Mouse (Mus musculus) monocyte, adult 5-6 weeks (primary cell): ENCODE measurements around the gene Chd9. TPM values are rescaled to one million over a fixed set of nuclear protein-coding genes. Genes with fewer than 3 reads are reported as not detected.

Experiments
- ATAC-seq: fragments of 153-309, 156-312 bp; replicated peaks from 2 replicates; pipeline ENCODE4 v1.8.0; 2017; ENCODE audit warnings: mild to moderate bottlenecking; ENCODE audit not compliant: low TSS enrichment, insufficient number of reproducible peaks, severe bottlenecking, poor library complexity, low FRiP score
- total RNA-seq: library from RNA; stranded (forward); fragments of 200-1000, 200-491, 200-594 nt; gene quantifications from 3 replicates; pipeline ENCODE4 v1.2.3, GENCODE M21; 2017

The Chd9 gene
- total RNA-seq, 1 experiment from 2014 or later = 73.0 TPM

DNA sequence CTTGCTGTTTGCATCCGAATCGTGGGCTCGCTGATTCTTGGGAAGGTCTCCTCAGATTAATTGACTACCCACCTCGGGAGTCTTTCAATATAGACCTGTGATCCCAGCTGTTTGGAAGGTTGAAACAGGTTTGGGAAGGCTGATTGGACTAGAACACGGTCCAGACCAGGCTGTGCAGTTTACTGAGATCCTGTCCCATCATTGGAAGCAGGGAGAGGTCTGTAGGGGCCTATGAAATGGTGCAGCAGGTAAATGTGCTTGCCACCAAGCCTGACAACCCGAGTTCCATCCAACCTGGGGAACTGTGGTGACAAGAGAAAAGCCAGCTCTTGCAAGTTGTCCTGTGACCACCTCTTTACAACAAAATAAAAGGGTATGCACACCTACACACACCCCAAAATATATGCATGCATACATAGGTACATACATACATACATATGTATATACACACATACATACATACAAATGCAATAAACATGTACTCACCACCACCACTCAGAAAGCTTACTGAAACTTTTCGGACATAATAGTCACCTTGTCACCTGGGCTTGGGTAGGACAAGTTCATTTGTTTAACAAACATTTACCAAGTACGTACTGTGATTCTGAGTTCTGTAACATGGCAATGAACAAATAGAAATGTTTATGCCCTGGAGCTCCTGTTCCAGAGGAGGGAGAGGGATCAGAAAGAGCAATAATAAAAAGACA is 63.9 kb downstream of the Chd9 start:
- ATAC-seq = no peak

- no peak for ATAC-seq
Measured at GRCm38 (mm10) chr8:90892579-90892919, 64.4 kb downstream of the Chd9 start.

DNA sequence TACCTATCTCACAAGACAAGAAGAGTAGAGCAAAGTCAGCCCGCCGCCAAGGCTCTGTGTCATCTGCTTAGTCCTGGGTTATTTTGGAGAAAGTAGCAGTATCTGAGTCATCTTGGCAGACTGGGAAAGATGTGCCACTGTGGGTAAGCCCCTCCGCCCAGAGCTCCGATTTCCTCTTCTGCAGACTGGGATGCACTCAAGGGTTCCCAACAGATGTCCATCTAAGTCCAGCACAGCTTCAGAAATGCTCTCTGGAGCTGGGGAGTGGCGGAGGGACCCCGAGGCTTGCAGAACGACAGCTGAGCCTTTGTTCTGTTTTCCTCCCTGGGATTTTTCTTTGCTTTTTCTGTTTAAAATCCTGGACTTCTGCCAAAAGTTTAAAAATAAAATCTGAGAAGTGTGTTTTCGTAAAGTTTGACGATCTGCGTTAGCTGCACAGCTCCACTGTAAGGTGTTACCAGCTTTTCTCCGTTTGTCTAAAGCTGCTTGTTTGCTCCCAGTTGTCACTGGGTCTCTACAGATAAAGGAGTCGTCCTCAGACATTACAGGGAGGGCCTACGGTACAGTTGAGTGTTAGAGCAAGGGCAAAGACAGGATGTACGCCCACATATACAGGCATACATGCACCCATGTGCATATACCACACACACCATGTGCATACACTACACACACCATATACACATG is 66.2 kb downstream of the Chd9 start:
- ATAC-seq = no peak

DNA sequence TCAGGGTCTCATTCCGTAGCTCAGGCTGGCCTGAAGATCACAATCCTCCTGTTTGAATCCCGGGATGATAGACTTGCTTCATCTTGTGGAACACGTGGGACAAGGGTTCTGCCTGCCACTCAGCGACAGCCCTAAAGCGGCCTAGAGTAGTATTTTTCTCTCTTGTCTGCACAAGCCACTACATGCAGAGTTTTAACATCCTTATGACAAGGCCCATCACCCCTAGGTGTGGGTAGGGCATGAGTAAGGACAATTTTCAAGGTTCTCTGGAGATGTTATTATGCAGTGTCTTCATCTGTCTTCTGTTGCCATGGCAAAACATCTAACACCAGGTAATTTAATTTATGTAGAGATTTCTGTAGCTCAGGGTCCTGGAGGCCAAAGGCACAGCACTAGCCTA is 69.2 kb downstream of the Chd9 start:
- no peak for ATAC-seq

- ATAC-seq = no peak
Measured at GRCm38 (mm10) chr8:90898578-90898977, 70.4 kb downstream of the Chd9 start.

GRCm38 (mm10) chr8:90902002-90902401 is 73.8 kb downstream of the Chd9 start:
- ATAC-seq = no peak

DNA sequence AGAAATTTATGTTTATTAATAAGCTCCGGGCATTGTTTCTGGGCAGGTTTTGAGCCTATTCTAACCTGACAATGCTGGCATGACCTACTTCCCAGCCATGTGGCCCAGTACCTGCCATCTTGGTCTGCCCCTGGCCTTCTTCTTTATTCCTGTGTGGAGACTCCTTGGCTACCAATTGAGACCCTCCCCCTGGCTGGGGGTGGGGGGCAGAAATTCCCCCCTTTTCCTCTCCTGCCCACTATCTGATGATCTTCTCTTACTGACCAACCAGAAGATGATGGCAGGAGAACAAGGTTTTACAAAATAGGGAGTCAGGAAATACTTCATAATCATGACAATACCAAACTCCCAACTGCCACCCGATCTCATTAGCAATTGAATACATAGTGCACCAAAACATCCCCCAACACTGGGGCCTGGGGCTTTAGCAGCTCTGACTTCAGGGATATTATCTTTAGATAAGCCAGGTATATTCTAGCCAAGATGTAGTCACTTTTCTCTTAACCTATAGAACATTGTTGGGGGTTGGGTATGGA is 76.1 kb downstream of the Chd9 start:
- ATAC-seq = no peak

GRCm38 (mm10) chr8:90906922-90907321 is 78.8 kb downstream of the Chd9 start:
- ATAC-seq = no peak

GRCm38 (mm10) chr8:90907516-90907847 is 79.3 kb downstream of the Chd9 start:
- no peak for ATAC-seq

- peak; percentile 90 for ATAC-seq
Measured at GRCm38 (mm10) chr8:90907848-90908551, 79.8 kb downstream of the Chd9 start.

GRCm38 (mm10) chr8:90908580-90909471 is 80.7 kb downstream of the Chd9 start:
- ATAC-seq = peak; percentile 25; the same call in 1 of the 2 replicates

- no peak for ATAC-seq
Measured at GRCm38 (mm10) chr8:90923158-90923905, 95.2 kb downstream of the Chd9 start.

DNA sequence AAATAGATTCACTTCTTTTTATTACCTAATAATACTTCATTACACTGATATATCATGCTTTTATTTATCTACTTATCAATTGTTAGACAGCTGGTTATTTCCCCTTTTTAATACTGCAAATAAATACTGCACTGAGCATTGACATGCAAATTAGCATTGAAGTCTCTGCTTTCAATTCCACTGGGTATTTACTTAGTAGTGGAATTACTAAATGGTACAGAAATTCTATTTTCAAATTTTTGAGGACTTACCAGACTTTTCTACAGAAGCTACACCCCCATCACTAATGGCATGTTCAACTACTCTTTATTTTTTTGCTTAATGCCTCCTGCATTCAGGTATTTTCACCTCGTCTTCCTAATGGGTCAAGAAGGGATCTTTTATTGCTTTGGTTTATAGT is 100.3 kb downstream of the Chd9 start:
- ATAC-seq = no peak

GRCm38 (mm10) chr8:90930125-90930524 is 102.0 kb downstream of the Chd9 start:
- peak; percentile 67; the same call in 1 of the 2 replicates for ATAC-seq

GRCm38 (mm10) chr8:90932934-90933333 is 104.8 kb downstream of the Chd9 start:
- 0 out of 2 replicates have a peak, but pooled peaks have one; percentile 42 for ATAC-seq

DNA sequence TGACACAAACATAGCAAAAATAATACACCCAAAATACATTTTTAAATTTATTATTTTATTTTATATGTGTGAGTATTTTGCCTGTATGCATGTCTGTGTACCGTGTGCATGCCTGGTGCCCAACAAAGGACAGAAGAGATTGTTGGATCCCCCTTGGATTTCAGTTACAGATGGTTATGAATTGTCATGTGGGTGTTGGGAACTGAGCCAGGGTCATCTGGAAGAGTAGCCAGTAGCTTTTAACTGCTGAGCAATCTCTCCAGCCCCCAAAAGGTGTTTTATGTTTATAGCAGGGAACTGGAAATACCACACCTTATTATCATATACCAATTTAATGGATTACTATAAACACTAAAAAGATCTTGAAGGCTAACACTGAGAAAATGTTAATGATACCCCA is 106.6 kb downstream of the Chd9 start:
- ATAC-seq = no peak

GRCm38 (mm10) chr8:90936840-90937239 is 108.7 kb downstream of the Chd9 start:
- peak; percentile 55; the same call in 1 of the 2 replicates for ATAC-seq

DNA sequence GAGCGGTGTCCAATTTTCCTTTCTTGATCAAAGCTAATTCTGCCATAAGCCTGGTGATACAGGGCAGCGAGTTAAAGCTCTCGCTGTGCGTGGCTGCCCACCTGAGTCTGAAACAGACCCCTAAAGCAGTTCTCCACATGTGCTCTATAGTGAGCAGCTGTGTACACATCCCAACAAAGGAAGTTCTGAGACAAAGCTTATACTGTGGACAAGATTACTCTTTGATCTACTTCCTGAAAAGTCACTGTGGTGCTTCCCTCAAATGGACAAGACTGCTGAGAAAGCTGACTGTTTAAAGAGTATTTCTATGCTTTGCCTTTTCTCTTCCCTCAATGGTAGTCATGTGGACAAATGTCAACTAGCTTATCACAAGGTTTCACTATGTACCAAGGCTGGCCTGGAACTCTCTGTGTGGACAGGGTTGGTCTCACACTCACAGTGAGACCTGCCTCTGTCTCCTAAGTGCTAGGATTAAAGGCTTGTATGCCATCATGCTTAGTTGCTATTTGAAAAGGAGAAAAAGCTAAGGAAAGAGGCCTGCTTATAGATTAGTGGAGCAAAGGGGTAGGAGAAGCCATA is 110.3 kb downstream of the Chd9 start:
- ATAC-seq = no peak
